Mouse (Mus musculus): ENCODE measurements around the gene Sectm1b.

Sectm1b gene

GRCm38 (mm10) chr11:121006184-121006583 is 57.2 kb downstream of the Sectm1b start:
- TF ChIP-seq GATA4 (IDR thresholded peaks at IDR 0.05; ENCODE audit: insufficient replicate concordance, low read length) = no peak

DNA sequence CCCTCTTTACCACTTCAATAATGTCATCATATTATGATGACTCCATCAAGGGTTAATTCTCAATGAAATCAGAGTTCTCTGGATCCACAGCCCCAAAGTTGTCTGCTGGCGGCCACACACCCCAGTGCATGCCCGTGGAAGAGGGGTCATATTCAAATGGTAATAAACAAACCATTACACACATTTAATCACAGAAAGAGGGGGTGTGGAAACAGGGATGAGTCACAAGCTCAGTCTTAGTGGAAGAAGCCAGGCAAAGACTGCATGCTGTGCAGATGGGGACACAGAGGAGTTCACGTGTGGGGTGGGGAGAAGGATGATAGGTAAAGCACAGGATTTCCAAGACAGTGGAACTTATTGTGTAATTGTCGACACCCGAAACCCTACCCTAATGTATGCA is 59.1 kb downstream of the Sectm1b start:
- no peak for TF ChIP-seq GATA4 (IDR thresholded peaks at IDR 0.05; ENCODE audit: insufficient replicate concordance, low read length)

Measured in liver, adult (tissue).